Mouse (Mus musculus): ENCODE data around the gene Wdr53. TPM values are rescaled to one million over a fixed set of nuclear protein-coding genes. Genes with fewer than 3 reads are reported as not detected.

The Wdr53 gene
- 25.0 TPM for polyA plus RNA-seq (2017; shearing (Covaris generic))

DNA sequence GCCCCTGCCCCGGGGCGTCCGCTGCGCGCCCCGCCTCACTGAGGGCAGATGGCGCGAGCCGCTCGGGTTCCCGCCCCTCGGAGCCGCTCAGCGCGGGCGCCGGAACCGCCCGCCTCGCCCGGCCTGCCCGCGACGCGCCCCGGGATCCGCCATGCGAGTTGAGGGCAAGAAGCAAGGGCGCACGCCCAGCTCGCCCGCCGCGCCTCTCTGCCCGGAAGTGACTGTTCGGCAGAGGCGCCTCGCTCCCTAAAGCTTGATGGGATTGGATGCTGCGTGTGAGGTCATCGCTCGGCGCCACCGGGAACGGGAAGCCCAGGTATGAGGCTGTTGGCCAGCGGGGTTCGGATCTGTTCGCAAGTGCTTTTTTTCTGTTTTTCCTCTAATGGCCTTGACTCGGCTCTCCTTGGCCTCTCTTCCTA, at the start of gene Wdr53, which contains the start of gene Fbxo45:
TSS of gene Wdr53 (plus strand) at position 276 of the 419 bp plus-strand sequence.
TSS of gene Fbxo45 (minus strand) at position 207 of the 419 bp plus-strand sequence.

DNA sequence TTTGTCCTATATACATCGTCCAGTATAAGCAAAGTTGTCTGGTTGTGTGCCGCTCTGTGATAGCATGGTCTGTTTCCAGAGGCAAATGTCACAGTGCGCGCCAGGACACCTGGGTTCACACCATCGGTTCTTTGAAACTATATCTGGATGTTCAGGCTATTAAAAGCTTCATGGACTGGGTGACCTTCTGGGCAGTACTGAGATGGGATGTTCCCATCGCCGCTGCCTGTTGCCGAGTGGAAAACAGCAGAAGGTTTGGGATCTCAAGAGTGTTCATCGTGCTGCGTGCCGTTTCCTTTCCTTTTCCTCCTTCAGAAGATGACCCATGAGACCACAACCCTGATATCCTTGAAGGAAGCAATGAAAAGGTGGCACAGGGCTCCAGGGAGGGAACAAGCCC, 24.3 kb downstream of the Wdr53 start, which contains the start of gene Smco1:
TSS of gene Smco1 (plus strand) at position 178 of the 400 bp plus-strand sequence.

GRCm38 (mm10) chr16:32277308-32278256, 30.6 kb downstream of the Wdr53 start, which contains the start of gene Rnf168:
Gene Rnf168 (plus strand): TSS chr16:32277459.

Other genes with a start within 250 kb of the Wdr53 start
- gene Senp5, start 243.9 kb upstream of the Wdr53 start, polyA plus RNA-seq (2017; shearing (Covaris generic)), result 17.5 TPM
- 89.8 TPM for gene Pak2, start 167.9 kb upstream of the Wdr53 start, polyA plus RNA-seq (2017; shearing (Covaris generic))
- gene Pigx, start 147.5 kb upstream of the Wdr53 start, polyA plus RNA-seq (2017; shearing (Covaris generic)), result 142 TPM
- 44.3 TPM for gene Cep19, start 147.4 kb upstream of the Wdr53 start, polyA plus RNA-seq (2017; shearing (Covaris generic))
- 99.4 TPM for gene Nrros, start 81.6 kb upstream of the Wdr53 start, polyA plus RNA-seq (2017; shearing (Covaris generic))
- gene Bex6, start 67.4 kb upstream of the Wdr53 start, polyA plus RNA-seq (2017; shearing (Covaris generic)), result not detected
- gene Fbxo45, start 69 bp upstream of the Wdr53 start, polyA plus RNA-seq (2017; shearing (Covaris generic)), result 2.4 TPM
- gene Smco1, start 24.2 kb downstream of the Wdr53 start, polyA plus RNA-seq (2017; shearing (Covaris generic)), result not detected
- 14.9 TPM for gene Rnf168, start 30.2 kb downstream of the Wdr53 start, polyA plus RNA-seq (2017; shearing (Covaris generic))
- 31.5 TPM for gene Ubxn7, start 85.0 kb downstream of the Wdr53 start, polyA plus RNA-seq (2017; shearing (Covaris generic))
- gene Tm4sf19, start 153.3 kb downstream of the Wdr53 start, polyA plus RNA-seq (2017; shearing (Covaris generic)), result not detected
- 3.7 TPM for gene Tctex1d2, start 172.5 kb downstream of the Wdr53 start, polyA plus RNA-seq (2017; shearing (Covaris generic))
- 15.2 TPM for gene Pcyt1a, start 183.7 kb downstream of the Wdr53 start, polyA plus RNA-seq (2017; shearing (Covaris generic))
- 0.12 TPM for gene Slc51a, start 240.7 kb downstream of the Wdr53 start, polyA plus RNA-seq (2017; shearing (Covaris generic))
- not detected for gene Zdhhc19, start 249.0 kb downstream of the Wdr53 start, polyA plus RNA-seq (2017; shearing (Covaris generic))